In the genomic region with DNA sequence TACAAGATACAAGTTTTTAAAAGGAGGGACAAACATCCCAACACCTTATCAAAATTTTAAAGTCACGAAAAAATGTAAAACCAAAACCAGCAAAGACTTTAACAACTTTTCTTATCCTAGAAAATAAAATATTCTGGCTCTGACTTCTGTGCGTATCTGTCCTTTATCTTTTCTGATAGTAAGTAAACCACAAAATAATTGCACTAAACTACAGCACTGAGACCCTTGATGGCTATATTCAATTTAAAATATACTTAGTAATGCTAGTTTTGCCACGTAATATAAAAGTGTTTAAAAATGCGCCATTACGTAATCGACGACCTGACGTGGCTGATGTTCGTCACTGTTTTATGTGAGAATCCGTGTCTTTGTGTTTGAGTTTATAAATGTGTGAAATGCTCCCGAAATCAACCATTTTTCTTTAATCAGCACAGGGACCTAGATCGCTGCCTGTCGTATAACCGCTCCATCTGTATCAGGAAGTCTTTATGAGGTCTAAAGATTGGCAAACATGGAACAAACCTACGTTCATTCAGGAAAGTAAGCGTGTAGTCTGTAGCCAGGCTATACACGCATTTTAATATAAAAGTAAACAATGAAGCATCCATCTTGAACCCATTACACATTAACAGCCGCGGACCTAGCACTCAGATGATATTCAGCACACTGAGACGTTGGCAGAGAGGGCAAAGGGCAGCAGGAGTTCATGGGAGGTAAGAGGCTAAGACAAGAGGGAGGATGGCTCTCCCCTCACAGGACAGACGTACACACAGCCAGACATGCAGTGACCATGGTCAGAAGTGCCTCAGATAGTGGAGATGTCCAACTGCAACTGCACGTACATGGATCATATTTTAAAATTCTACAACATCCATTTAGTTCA, we compare ENCODE assay signal across 25 mouse cellular contexts. TPM values are rescaled to one million over a fixed set of nuclear protein-coding genes. Genes with fewer than 3 reads are reported as not detected.
DNase-seq lines count a peak whose midpoint lies in the region; ATAC-seq and TF ChIP-seq lines count a peak whose summit lies in the region.
"Had no signal": no experiment of that assay in that cellular context is flagged by ENCODE, and none has a peak within 500 bp of the region (broad histone marks: within the 10 kb centered on the region; RNA-seq: fewer than 3 reads in every experiment).

No protein-coding gene starts in this region.

- no peak for TF ChIP-seq EP300 in liver, postnatal 0 days (IDR thresholded peaks at IDR 0.05; ENCODE audit: low read depth)

- no peak overlapping the region for H3K27ac ChIP-seq in kidney, embryonic 15.5 days
- peak overlapping the region; percentile 72 for H3K27ac ChIP-seq in liver, embryonic 12.5 days
- H3K27ac ChIP-seq in liver, postnatal 0 days (ENCODE audit: low read depth) = no peak overlapping the region
- H3K27ac ChIP-seq in liver, embryonic 13.5 days = peak overlapping the region; percentile 51
- H3K27ac ChIP-seq: forebrain, embryonic 13.5 days; neural tube, embryonic 15.5 days; stomach, postnatal 0 days had no signal

- whole genome bisulfite sequencing in kidney, embryonic 15.5 days = 82% methylated on average over 22 of the region's 22 CpGs
- WGBS in liver, embryonic 12.5 days (ENCODE audit: insufficient replicate concordance) = 81% methylated on average over 22 of the region's 22 CpGs
- 85% methylated on average over 22 of the region's 22 CpGs for WGBS in liver, postnatal 0 days (ENCODE audit: insufficient replicate concordance)
- WGBS in liver, embryonic 13.5 days (ENCODE audit: insufficient replicate concordance) = 80% methylated on average over 22 of the region's 22 CpGs

- H3K4me2 ChIP-seq in kidney, embryonic 15.5 days = no peak overlapping the region
- H3K4me2 ChIP-seq in liver, embryonic 12.5 days = peak overlapping the region; percentile 52
- no peak overlapping the region for H3K4me2 ChIP-seq in liver, postnatal 0 days (ENCODE audit: low read depth, low read length)
- peak overlapping the region; percentile 42 for H3K4me2 ChIP-seq in liver, embryonic 13.5 days
- H3K4me2 ChIP-seq: forebrain, embryonic 13.5 days; heart, embryonic 12.5 days; neural tube, embryonic 15.5 days had no signal

- no peaks in the 10 kb centered on the region for H3K9me3 ChIP-seq in erythroblast, embryonic 14.5 days (ENCODE audit: control insufficient read depth, low read length)
- H3K9me3 ChIP-seq in kidney, embryonic 15.5 days (replicated peaks) = no peaks in the 10 kb centered on the region
- no peaks in the 10 kb centered on the region for H3K9me3 ChIP-seq in liver, embryonic 12.5 days (replicated peaks)
- no peaks in the 10 kb centered on the region for H3K9me3 ChIP-seq in liver, postnatal 0 days (ENCODE audit: low read length)
- no peaks in the 10 kb centered on the region for H3K9me3 ChIP-seq in liver, embryonic 13.5 days (replicated peaks)
- H3K9me3 ChIP-seq: forebrain, embryonic 13.5 days; heart, embryonic 12.5 days; hindbrain, embryonic 13.5 days; neural tube, embryonic 15.5 days had no signal

- no peak overlapping the region for H3K9ac ChIP-seq in kidney, embryonic 15.5 days
- no peak overlapping the region; the same call in 1 of the 2 replicates for H3K9ac ChIP-seq in liver, embryonic 12.5 days
- H3K9ac ChIP-seq in liver, postnatal 0 days (replicated peaks) = no peak overlapping the region; the same call in 1 of the 2 replicates
- peak overlapping the region; percentile 34; the same call in 1 of the 2 replicates for H3K9ac ChIP-seq in liver, embryonic 13.5 days
- H3K9ac ChIP-seq: forebrain, embryonic 13.5 days; heart, embryonic 12.5 days; hindbrain, embryonic 13.5 days; neural tube, embryonic 15.5 days had no signal

- no peak for TF ChIP-seq CTCF in liver, postnatal 0 days (IDR thresholded peaks at IDR 0.05; ENCODE audit: low read depth)

- H3K27me3 ChIP-seq in erythroblast, embryonic 14.5 days (ENCODE audit: control insufficient read depth) = no peaks in the 10 kb centered on the region
- H3K27me3 ChIP-seq in kidney, embryonic 15.5 days = no peaks in the 10 kb centered on the region
- no peaks in the 10 kb centered on the region for H3K27me3 ChIP-seq in liver, embryonic 12.5 days (replicated peaks)
- H3K27me3 ChIP-seq in liver, postnatal 0 days (ENCODE audit: insufficient read depth, low read length) = no peaks in the 10 kb centered on the region
- H3K27me3 ChIP-seq in liver, embryonic 13.5 days = no peaks in the 10 kb centered on the region
- H3K27me3 ChIP-seq: CH12.LX; heart, embryonic 12.5 days; hindbrain, embryonic 13.5 days; neural tube, embryonic 15.5 days had no signal

- H3K4me3 ChIP-seq in erythroblast, embryonic 14.5 days (replicated peaks) = peak overlapping the region; percentile 19
- no peak overlapping the region for H3K4me3 ChIP-seq in kidney, embryonic 15.5 days (replicated peaks)
- no peak overlapping the region; the same call in 1 of the 2 replicates for H3K4me3 ChIP-seq in liver, embryonic 12.5 days
- no peak overlapping the region for H3K4me3 ChIP-seq in liver, postnatal 0 days (ENCODE audit: low read depth, low read length)
- no peak overlapping the region; the same call in 1 of the 2 replicates for H3K4me3 ChIP-seq in liver, embryonic 13.5 days (replicated peaks)
- H3K4me3 ChIP-seq: forebrain, embryonic 13.5 days; heart, embryonic 12.5 days; hindbrain, embryonic 13.5 days; neural tube, embryonic 15.5 days had no signal

- no peak for ATAC-seq in erythroblast, adult 5-6 weeks (replicated peaks; ENCODE audit: low FRiP score, poor library complexity, severe bottlenecking)
- ATAC-seq in kidney, embryonic 15.5 days (replicated peaks; ENCODE audit: low FRiP score) = no peak
- no peak for ATAC-seq in liver, embryonic 12.5 days
- ATAC-seq in liver, postnatal 0 days = no peak
- no peak for ATAC-seq in liver, embryonic 13.5 days (ENCODE audit: low read depth)
- ATAC-seq: forebrain, embryonic 13.5 days had no signal

- peaks cover 99% of the 10 kb centered on the region for H3K4me1 ChIP-seq in erythroblast, embryonic 14.5 days (ENCODE audit: control insufficient read depth)
- H3K4me1 ChIP-seq in kidney, embryonic 15.5 days = peaks cover 54% of the 10 kb centered on the region
- H3K4me1 ChIP-seq in liver, embryonic 12.5 days = peaks cover 97% of the 10 kb centered on the region
- H3K4me1 ChIP-seq in liver, postnatal 0 days (ENCODE audit: insufficient read depth) = peaks cover 49% of the 10 kb centered on the region
- peaks cover 95% of the 10 kb centered on the region for H3K4me1 ChIP-seq in liver, embryonic 13.5 days (replicated peaks)

- DNase-seq in kidney, adult 8-10 months = peak; percentile 43 to 56
- DNase-seq in liver, postnatal 0 days = no peak
- DNase-seq in liver, embryonic 13.5 days = no peak
- DNase-seq in neural tube, embryonic 10.5 days (ENCODE audit: extremely low spot score, low spot score) = no peak
- DNase-seq: adrenal gland, adult 8-10 months; cerebellum, adult 2 months; cerebellum, postnatal 14 days; gastrocnemius, postnatal 14 days; heart, adult 18-20 months; heart, postnatal 4 days; lung, postnatal 4 days; right cerebral cortex, adult 18-20 months; spleen, adult 18-20 months; thymus, adult 18-20 months; thymus, postnatal 25 days had no signal

- peaks cover 53% of the 10 kb centered on the region for H3K36me3 ChIP-seq in erythroblast, embryonic 14.5 days (ENCODE audit: control insufficient read depth)
- no peaks in the 10 kb centered on the region for H3K36me3 ChIP-seq in kidney, embryonic 15.5 days
- H3K36me3 ChIP-seq in liver, embryonic 12.5 days = peaks cover 5% of the 10 kb centered on the region; the same call in 1 of the 2 replicates
- no peaks in the 10 kb centered on the region; the same call in 1 of the 2 replicates for H3K36me3 ChIP-seq in liver, postnatal 0 days (replicated peaks; ENCODE audit: insufficient read depth, low read length)
- peaks cover 3% of the 10 kb centered on the region; the same call in 1 of the 2 replicates for H3K36me3 ChIP-seq in liver, embryonic 13.5 days
- H3K36me3 ChIP-seq: heart, embryonic 12.5 days; hindbrain, embryonic 13.5 days; neural tube, embryonic 15.5 days had no signal

RNA-seq across cellular contexts. Expression of a gene that starts 56.4 kb away (rescaled TPM):
- polyA plus RNA-seq in erythroblast, embryonic 14.5 days (2012) = 0.55 and 0.77 TPM in 2 replicates
- total RNA-seq in erythroblast, adult 5-6 weeks (2015; ENCODE audit: low replicate concordance) = 66.7 and 71.5 TPM in 2 replicates
- 68.1 and 82.0 TPM in 2 replicates for total RNA-seq in erythroblast, adult 5-6 weeks (2017; ENCODE audit: low replicate concordance)
- 55.0 and 58.3 TPM in 2 replicates for polyA plus RNA-seq in kidney, embryonic 15.5 days (2015; fragmentation: Nextera tagmentation; extraction: Ambion mirVana)
- polyA plus RNA-seq in liver, embryonic 12.5 days (2016; fragmentation: Nextera tagmentation; extraction: Ambion mirVana) = 32.0 and 32.1 TPM in 2 replicates
- polyA plus RNA-seq in liver, postnatal 0 days (2015; fragmentation: Nextera tagmentation; extraction: Ambion mirVana) = 9.6 and 11.2 TPM in 2 replicates
- polyA plus RNA-seq in liver, embryonic 13.5 days (2015; fragmentation: Nextera tagmentation; extraction: Ambion mirVana) = 20.2 and 20.4 TPM in 2 replicates
- total RNA-seq: CH12.LX had no signal

Comparison
In these comparisons a context has a peak if more than half of its experiments do, and no peak if none do; other contexts are left out.
1. H3K27ac ChIP-seq: peak in liver, embryonic 12.5 days (single experiment) and liver, embryonic 13.5 days (single experiment); none in kidney, embryonic 15.5 days (single experiment) and liver, postnatal 0 days (single experiment).
2. H3K4me2 ChIP-seq: peak in liver, embryonic 12.5 days (single experiment) and liver, embryonic 13.5 days (single experiment); none in kidney, embryonic 15.5 days (single experiment) and liver, postnatal 0 days (single experiment).
3. DNase-seq: peak in kidney, adult 8-10 months (2 of 2); none in liver, postnatal 0 days (single experiment), liver, embryonic 13.5 days (single experiment) and neural tube, embryonic 10.5 days (single experiment).